Mouse (Mus musculus): Measurements from ENCODE around the gene Rapgefl1. TPM values are rescaled to one million over a fixed set of nuclear protein-coding genes. Genes with fewer than 3 reads are reported as not detected.
"Not testable (repeated sequence)": the region's sequence is repeated elsewhere in the genome, so short reads cannot be mapped to it uniquely, and the experiment has no call there.

Rapgefl1 gene
- total and polyA plus RNA-seq, 2 experiments from 2014 or later: 0.55 to 0.80 TPM

DNA sequence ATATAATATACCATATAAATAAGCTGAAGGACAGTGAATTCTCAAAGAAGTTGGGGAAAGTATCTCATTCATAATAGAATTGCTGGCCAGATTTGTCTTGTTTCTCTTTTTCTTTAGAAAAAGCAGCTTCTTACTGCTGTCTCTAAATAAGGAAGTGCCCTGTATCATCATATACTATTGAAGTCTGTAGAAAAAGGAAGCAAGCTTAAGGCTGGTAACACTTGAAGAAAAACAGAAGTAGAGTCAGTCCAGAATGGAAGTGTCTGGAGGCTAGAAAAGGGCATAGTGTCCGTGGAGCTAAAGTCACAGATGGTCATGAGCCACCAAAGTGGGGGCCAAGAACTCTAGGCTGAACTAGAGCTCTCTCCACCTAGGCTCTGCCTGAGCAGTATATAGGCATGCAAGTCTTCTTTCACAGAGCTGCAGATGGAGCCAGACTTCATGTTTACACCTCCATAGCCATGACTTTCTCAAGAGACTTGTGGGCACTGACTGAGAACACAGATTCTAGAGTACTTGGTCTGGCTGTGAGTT is 19.8 kb upstream of the Rapgefl1 start:
- H3K4me3 ChIP-seq (ENCODE audit: low read depth, low read length): no peak overlapping the region
- H3K9ac ChIP-seq (replicated peaks; ENCODE audit: low read depth, low read length): no peak overlapping the region
- H3K4me1 ChIP-seq (ENCODE audit: control insufficient read depth, insufficient read depth): no peaks in the 10 kb centered on the region
- no peaks in the 10 kb centered on the region for H3K9me3 ChIP-seq (replicated peaks; ENCODE audit: control insufficient read depth, low read length)
- WGBS: 83% methylated on average over 1 of the region's 1 CpGs
- peaks cover 86% of the 10 kb centered on the region for H3K36me3 ChIP-seq (replicated peaks; ENCODE audit: control insufficient read depth, insufficient read depth, low read length)
- H3K27me3 ChIP-seq (ENCODE audit: control insufficient read depth, insufficient read depth, low read length): no peaks in the 10 kb centered on the region
- TF ChIP-seq CTCF (IDR thresholded peaks at IDR 0.05; ENCODE audit: low read depth) (no peak), EP300 (IDR thresholded peaks at IDR 0.05; ENCODE audit: low read depth) (no peak)
- no peak overlapping the region for H3K27ac ChIP-seq (ENCODE audit: low read depth)
- no peak for DNase-seq (ENCODE audit: low spot score)
- no peak overlapping the region for H3K4me2 ChIP-seq (ENCODE audit: low read depth, low read length)
- ATAC-seq (ENCODE audit: insufficient read depth, low read depth): no peak

DNA sequence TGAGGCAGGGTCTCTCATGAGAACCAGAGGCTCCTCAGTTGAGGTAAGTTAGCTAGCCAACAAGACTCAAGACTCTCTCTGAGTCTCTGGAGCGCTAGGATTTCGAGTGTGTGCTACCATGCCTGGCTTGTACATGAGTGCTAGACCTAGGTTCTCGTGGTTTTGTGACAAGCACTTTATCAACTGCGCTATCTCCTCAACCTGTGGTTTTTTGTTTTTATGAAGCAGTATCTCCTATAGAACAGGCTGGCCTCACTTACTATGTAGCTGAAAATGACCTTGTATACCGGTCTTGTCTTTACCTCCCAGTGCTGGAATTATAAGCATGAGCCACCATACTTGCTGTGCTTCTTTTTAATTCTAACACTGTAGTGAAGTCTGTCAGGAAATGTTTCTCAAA is 15.6 kb upstream of the Rapgefl1 start:
- Histone ChIP-seq H3K4me2 (ENCODE audit: low read depth, low read length) (no peak overlapping the region), H3K27me3 (ENCODE audit: control insufficient read depth, insufficient read depth, low read length) (no peaks in the 10 kb centered on the region), H3K4me1 (ENCODE audit: control insufficient read depth, insufficient read depth) (no peaks in the 10 kb centered on the region), H3K36me3 (replicated peaks; ENCODE audit: control insufficient read depth, insufficient read depth, low read length) (peaks cover 88% of the 10 kb centered on the region), H3K4me3 (ENCODE audit: low read depth, low read length) (no peak overlapping the region), H3K9ac (replicated peaks; ENCODE audit: low read depth, low read length) (no peak overlapping the region), H3K9me3 (replicated peaks; ENCODE audit: control insufficient read depth, low read length) (no peaks in the 10 kb centered on the region), H3K27ac (ENCODE audit: low read depth) (no peak overlapping the region)
- no peak for DNase-seq (ENCODE audit: low spot score)
- 93% methylated on average over 5 of the region's 5 CpGs for WGBS
- ATAC-seq (ENCODE audit: insufficient read depth, low read depth): no peak
- no peak for TF ChIP-seq EP300 (IDR thresholded peaks at IDR 0.05; ENCODE audit: low read depth)

DNA sequence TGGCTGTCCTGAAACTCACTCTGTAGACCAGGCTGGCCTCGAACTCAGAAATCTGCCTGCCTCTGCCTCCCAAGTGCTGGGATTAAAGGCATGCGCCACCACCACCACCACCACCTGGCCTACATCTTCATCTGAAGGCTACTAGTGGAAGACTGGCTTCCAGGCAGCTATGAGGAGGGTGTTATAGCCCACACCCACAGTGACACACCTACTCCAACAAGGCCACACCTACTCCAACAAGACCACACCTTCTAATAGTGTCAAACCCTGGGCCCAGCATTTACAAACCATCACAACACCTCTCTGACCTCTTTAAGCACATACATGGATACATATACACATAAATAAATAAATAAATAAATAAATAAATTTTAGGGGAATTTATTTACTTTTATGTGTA is 10.5 kb upstream of the Rapgefl1 start:
- WGBS: 100% methylated on average over 2 of the region's 2 CpGs
- not testable (repeated sequence) for H3K4me3 ChIP-seq (ENCODE audit: low read depth, low read length); H3K27me3 ChIP-seq (ENCODE audit: control insufficient read depth, insufficient read depth, low read length); H3K4me1 ChIP-seq (ENCODE audit: control insufficient read depth, insufficient read depth); H3K9ac ChIP-seq (replicated peaks; ENCODE audit: low read depth, low read length); H3K4me2 ChIP-seq (ENCODE audit: low read depth, low read length); H3K27ac ChIP-seq (ENCODE audit: low read depth); ATAC-seq (ENCODE audit: insufficient read depth, low read depth); DNase-seq (ENCODE audit: low spot score); H3K9me3 ChIP-seq (replicated peaks; ENCODE audit: control insufficient read depth, low read length)
- peaks cover 73% of the 10 kb centered on the region for H3K36me3 ChIP-seq (replicated peaks; ENCODE audit: control insufficient read depth, insufficient read depth, low read length)

DNA sequence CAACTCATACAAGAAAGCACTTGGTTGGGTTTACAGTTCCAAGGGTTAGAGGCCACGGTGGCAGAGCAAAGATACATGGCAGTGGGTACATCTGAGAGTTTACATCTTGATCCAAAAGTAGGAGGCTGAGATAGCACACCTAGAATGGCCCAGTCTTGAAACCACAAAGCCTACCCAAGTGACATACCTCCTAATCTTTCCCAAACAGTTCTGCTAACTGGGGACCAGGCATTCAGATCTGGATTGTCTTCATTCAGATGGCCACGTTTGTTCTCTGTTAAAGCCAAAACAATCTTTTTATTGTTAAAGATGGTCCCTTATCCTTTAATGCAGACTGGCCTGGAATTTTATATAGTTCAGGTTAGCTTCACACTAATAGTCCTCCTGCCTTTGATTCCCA is 8.7 kb upstream of the Rapgefl1 start:
- WGBS: 86% methylated on average over 2 of the region's 2 CpGs
- DNase-seq (ENCODE audit: low spot score): no peak
- Histone ChIP-seq H3K36me3 (replicated peaks; ENCODE audit: control insufficient read depth, insufficient read depth, low read length) (peaks cover 73% of the 10 kb centered on the region), H3K27me3 (ENCODE audit: control insufficient read depth, insufficient read depth, low read length) (no peaks in the 10 kb centered on the region), H3K9ac (replicated peaks; ENCODE audit: low read depth, low read length) (no peak overlapping the region), H3K4me1 (ENCODE audit: control insufficient read depth, insufficient read depth) (no peaks in the 10 kb centered on the region), H3K4me3 (ENCODE audit: low read depth, low read length) (no peak overlapping the region), H3K9me3 (replicated peaks; ENCODE audit: control insufficient read depth, low read length) (no peaks in the 10 kb centered on the region), H3K27ac (ENCODE audit: low read depth) (no peak overlapping the region), H3K4me2 (ENCODE audit: low read depth, low read length) (no peak overlapping the region)
- ATAC-seq (ENCODE audit: insufficient read depth, low read depth): no peak
- TF ChIP-seq EP300 (IDR thresholded peaks at IDR 0.05; ENCODE audit: low read depth) (no peak), CTCF (IDR thresholded peaks at IDR 0.05; ENCODE audit: low read depth) (no peak)

DNA sequence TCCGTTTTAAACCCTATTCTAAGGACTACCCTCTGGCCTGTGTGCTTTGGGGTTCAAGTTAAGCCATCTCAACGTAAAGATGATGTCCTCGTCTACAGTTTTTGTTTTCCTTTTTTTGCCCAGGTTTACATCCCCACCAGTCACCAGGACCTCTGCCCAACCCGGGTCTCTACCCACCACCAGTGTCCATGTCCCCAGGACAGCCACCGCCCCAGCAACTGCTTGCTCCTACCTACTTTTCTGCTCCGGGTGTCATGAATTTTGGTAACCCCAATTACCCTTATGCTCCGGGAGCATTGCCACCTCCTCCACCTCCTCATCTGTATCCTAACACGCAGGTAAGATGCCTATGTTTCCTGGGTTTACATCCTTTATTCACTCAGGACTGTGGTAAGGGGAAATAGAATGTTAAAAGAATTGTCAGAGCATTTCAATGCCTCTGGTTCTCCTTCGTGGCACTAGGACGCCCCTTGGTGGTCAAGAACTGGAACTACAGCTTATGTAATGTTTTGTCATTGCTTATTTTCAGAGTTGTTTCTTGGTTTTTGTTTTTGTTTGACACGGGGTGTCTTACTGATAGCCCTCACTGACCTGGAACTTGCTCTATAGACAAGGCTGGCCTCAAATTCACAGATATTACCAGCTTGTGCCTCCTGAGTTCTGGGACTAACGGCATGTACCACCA is 7.4 kb upstream of the Rapgefl1 start:
- peak; percentile 71 for DNase-seq (ENCODE audit: low spot score)
- no peak for TF ChIP-seq EP300 (IDR thresholded peaks at IDR 0.05; ENCODE audit: low read depth)
- TF ChIP-seq CTCF (IDR thresholded peaks at IDR 0.05; ENCODE audit: low read depth): peak; percentile 82
- no peaks in the 10 kb centered on the region for H3K4me1 ChIP-seq (ENCODE audit: control insufficient read depth, insufficient read depth)
- 0 out of 2 replicates have a peak overlapping the region, but pooled peaks have one; percentile 30 for H3K27ac ChIP-seq (ENCODE audit: low read depth)
- no peak overlapping the region for H3K9ac ChIP-seq (replicated peaks; ENCODE audit: low read depth, low read length)
- ATAC-seq (ENCODE audit: insufficient read depth, low read depth): no peak
- H3K9me3 ChIP-seq (replicated peaks; ENCODE audit: control insufficient read depth, low read length): no peaks in the 10 kb centered on the region
- H3K36me3 ChIP-seq (replicated peaks; ENCODE audit: control insufficient read depth, insufficient read depth, low read length): peaks cover 67% of the 10 kb centered on the region
- 65% methylated on average over 12 of the region's 12 CpGs for WGBS
- H3K4me3 ChIP-seq (ENCODE audit: low read depth, low read length): no peak overlapping the region
- no peaks in the 10 kb centered on the region for H3K27me3 ChIP-seq (ENCODE audit: control insufficient read depth, insufficient read depth, low read length)
- no peak overlapping the region for H3K4me2 ChIP-seq (ENCODE audit: low read depth, low read length)

DNA sequence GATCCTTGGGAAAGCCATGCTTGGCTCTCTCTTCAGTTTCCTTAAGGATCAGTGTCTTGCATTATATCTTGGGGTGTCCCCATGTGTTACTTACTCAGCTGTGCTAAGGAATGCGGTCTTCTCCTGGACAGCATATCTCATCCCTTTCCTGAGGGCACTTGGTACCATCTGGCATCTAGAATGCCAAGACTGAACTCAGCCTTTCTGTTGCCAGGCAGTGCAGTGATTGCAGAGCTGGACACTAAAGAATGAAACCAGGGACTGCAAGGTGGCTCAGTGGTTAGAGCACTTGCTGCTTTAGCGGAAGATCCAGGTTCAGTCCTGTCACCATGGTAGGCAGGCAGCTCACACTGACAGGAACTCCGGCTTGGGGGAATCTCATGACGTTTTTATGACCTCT is 6.7 kb upstream of the Rapgefl1 start:
- Histone ChIP-seq H3K4me3 (ENCODE audit: low read depth, low read length) (no peak overlapping the region), H3K4me2 (ENCODE audit: low read depth, low read length) (no peak overlapping the region), H3K9ac (replicated peaks; ENCODE audit: low read depth, low read length) (no peak overlapping the region), H3K27me3 (ENCODE audit: control insufficient read depth, insufficient read depth, low read length) (no peaks in the 10 kb centered on the region), H3K36me3 (replicated peaks; ENCODE audit: control insufficient read depth, insufficient read depth, low read length) (peaks cover 61% of the 10 kb centered on the region), H3K4me1 (ENCODE audit: control insufficient read depth, insufficient read depth) (no peaks in the 10 kb centered on the region), H3K9me3 (replicated peaks; ENCODE audit: control insufficient read depth, low read length) (no peaks in the 10 kb centered on the region), H3K27ac (ENCODE audit: low read depth) (no peak overlapping the region)
- WGBS: 74% methylated on average over 4 of the region's 4 CpGs
- ATAC-seq (ENCODE audit: insufficient read depth, low read depth) (no peak), DNase-seq (ENCODE audit: low spot score) (no peak)
- TF ChIP-seq CTCF (IDR thresholded peaks at IDR 0.05; ENCODE audit: low read depth) (no peak), EP300 (IDR thresholded peaks at IDR 0.05; ENCODE audit: low read depth) (no peak)
